Mouse (Mus musculus) liver, postnatal 0 days (tissue): ENCODE data around the gene Armc3.

Experiments used
- CTCF ChIP-seq: sonication (generic); IDR thresholded peaks from 2 replicates; pipeline ENCODE4 v1.5.1; 2016; ENCODE audit warnings: antibody characterized with exemption, low read depth
- EP300 ChIP-seq: IDR thresholded peaks from 2 replicates; pipeline ENCODE4 v1.6.1; 2016; ENCODE audit warnings: antibody characterized with exemption, low read depth, mild to moderate bottlenecking

GRCm38 (mm10) chr2:19274583-19274982 is 75.5 kb downstream of the Armc3 start:
- TF ChIP-seq CTCF (peak; percentile 11; the same call in 1 of the 2 replicates), EP300 (no peak)
